Mouse (Mus musculus) embryonic fibroblast, embryonic 13.5 days (primary cell): ENCODE data around the gene Arcn1.

Experiments
- CTCF ChIP-seq: IDR thresholded peaks from 2 replicates; pipeline ENCODE4 v1.5.1; 2011; ENCODE audit warnings: mild to moderate bottlenecking, control low read depth, low read length, moderate library complexity, borderline replicate concordance; ENCODE audit not compliant: insufficient read depth
- POLR2A ChIP-seq: IDR thresholded peaks from 2 replicates; pipeline ENCODE4 v1.6.1; 2011; ENCODE audit warnings: low read depth, mild to moderate bottlenecking, control low read depth, low read length, moderate library complexity

GRCm38 (mm10) chr9:44693071-44693470 is 74.6 kb downstream of the Arcn1 start:
- TF ChIP-seq CTCF (no peak), POLR2A (no peak)
